Mouse (Mus musculus) kidney, embryonic 14.5 days (tissue): ENCODE measurements at regions not wholly inside any gene's neighbourhood (a gene's known extent, or its start where the extent isn't known, plus 50 kb on each side); places are given as distances from the start of the nearest gene placed in this dataset.

Experiments used
- ATAC-seq: fragments of 200-750 bp; cut with Nextera tagmentation; 2 replicates; pipeline ENCODE4 v1.8.0; 2017; ENCODE audit warnings: moderate number of reproducible peaks, mild to moderate bottlenecking, moderate TSS enrichment, moderate library complexity; ENCODE audit not compliant: low FRiP score, low TSS enrichment
- H3K27ac ChIP-seq: fragments of 300-500 bp; sonication (generic); 2 replicates; pipeline ENCODE4 v1.5.1; 2014; ENCODE audit warnings: low read depth, mild to moderate bottlenecking, low read length, moderate library complexity, mixed read lengths
- H3K27me3 ChIP-seq: fragments of 300-500 bp; sonication (generic); 2 replicates; pipeline ENCODE4 v1.6.1; 2014; ENCODE audit warnings: mild to moderate bottlenecking, low read length; ENCODE audit not compliant: control insufficient read depth, insufficient read depth
- H3K36me3 ChIP-seq: fragments of 300-500 bp; sonication (generic); 2 replicates; pipeline ENCODE4 v1.6.1; 2014; ENCODE audit warnings: low read length, mixed read lengths; ENCODE audit not compliant: control insufficient read depth, insufficient read depth
- H3K4me1 ChIP-seq: fragments of 300-500 bp; sonication (generic); 2 replicates; pipeline ENCODE4 v1.6.1; 2014; ENCODE audit warnings: low read length, mixed read lengths; ENCODE audit not compliant: control insufficient read depth, insufficient read depth
- H3K4me2 ChIP-seq: fragments of 300-500 bp; sonication (generic); replicated peaks from 2 replicates; pipeline ENCODE4 v1.6.1; 2014; ENCODE audit warnings: low read depth, mild to moderate bottlenecking, low read length
- H3K4me3 ChIP-seq: fragments of 300-500 bp; sonication (generic); 2 replicates; pipeline ENCODE4 v1.5.1; 2014; ENCODE audit warnings: mild to moderate bottlenecking, low read length
- H3K9ac ChIP-seq: fragments of 300-500 bp; sonication (generic); 2 replicates; pipeline ENCODE4 v1.6.1; 2014; ENCODE audit warnings: low read depth, mild to moderate bottlenecking, low read length, moderate library complexity
- H3K9me3 ChIP-seq: fragments of 300-500 bp; sonication (generic); 2 replicates; pipeline ENCODE4 v1.6.1; 2016; ENCODE audit warnings: low read length; ENCODE audit not compliant: control insufficient read depth
- WGBS: fragments of 180-500 bp; shearing (Covaris S2); extraction: QIAGEN DNeasy Blood & Tissue Kit; methylation state at CpG from one replicate; pipeline ENCODE4 v1.1.7; 2014; 5-methylcytosine and 5-hydroxymethylcytosine counted together

- WGBS = 80% methylated on average over 7 of the region's 7 CpGs
- H3K4me2 ChIP-seq = no peak overlapping the region
- no peaks in the 10 kb centered on the region for H3K4me1 ChIP-seq
- no peak for ATAC-seq
- no peak overlapping the region for H3K27ac ChIP-seq
- no peaks in the 10 kb centered on the region for H3K36me3 ChIP-seq
- H3K9ac ChIP-seq = no peak overlapping the region
- H3K9me3 ChIP-seq = no peaks in the 10 kb centered on the region
- no peaks in the 10 kb centered on the region for H3K27me3 ChIP-seq
- no peak overlapping the region for H3K4me3 ChIP-seq
Measured at GRCm38 (mm10) chr13:6340157-6340556, 207.8 kb upstream of the Pitrm1 start.

GRCm38 (mm10) chr13:6341102-6341737, 206.7 kb upstream of the Pitrm1 start:
- H3K4me2 ChIP-seq = no peak overlapping the region
- no peaks in the 10 kb centered on the region for H3K4me1 ChIP-seq
- WGBS = 84% methylated on average over 3 of the region's 3 CpGs
- no peak overlapping the region for H3K27ac ChIP-seq
- H3K27me3 ChIP-seq = no peaks in the 10 kb centered on the region
- no peak for ATAC-seq
- H3K9ac ChIP-seq = no peak overlapping the region
- H3K9me3 ChIP-seq = no peaks in the 10 kb centered on the region
- no peaks in the 10 kb centered on the region for H3K36me3 ChIP-seq
- H3K4me3 ChIP-seq = no peak overlapping the region

- Histone ChIP-seq H3K27me3 (no peaks in the 10 kb centered on the region), H3K36me3 (no peaks in the 10 kb centered on the region), H3K4me3 (no peak overlapping the region), H3K4me2 (no peak overlapping the region), H3K4me1 (no peaks in the 10 kb centered on the region), H3K27ac (no peak overlapping the region), H3K9ac (no peak overlapping the region), H3K9me3 (no peaks in the 10 kb centered on the region)
- no peak for ATAC-seq
- 93% methylated on average over 4 of the region's 4 CpGs for WGBS
Measured at GRCm38 (mm10) chr13:6365169-6365568, 182.8 kb upstream of the Pitrm1 start.

GRCm38 (mm10) chr13:6367661-6368060, 180.3 kb upstream of the Pitrm1 start:
- Histone ChIP-seq H3K4me2 (no peak overlapping the region), H3K36me3 (no peaks in the 10 kb centered on the region), H3K4me3 (no peak overlapping the region), H3K9me3 (no peaks in the 10 kb centered on the region), H3K4me1 (no peaks in the 10 kb centered on the region), H3K9ac (no peak overlapping the region), H3K27ac (no peak overlapping the region), H3K27me3 (no peaks in the 10 kb centered on the region)
- WGBS = 79% methylated on average over 1 of the region's 1 CpGs
- no peak for ATAC-seq

- H3K9me3 ChIP-seq = no peaks in the 10 kb centered on the region
- no peak overlapping the region for H3K9ac ChIP-seq
- H3K4me3 ChIP-seq = no peak overlapping the region
- 84% methylated on average over 3 of the region's 3 CpGs for WGBS
- no peaks in the 10 kb centered on the region for H3K4me1 ChIP-seq
- no peak overlapping the region for H3K4me2 ChIP-seq
- no peak for ATAC-seq
- no peaks in the 10 kb centered on the region for H3K36me3 ChIP-seq
- no peak overlapping the region for H3K27ac ChIP-seq
- H3K27me3 ChIP-seq = no peaks in the 10 kb centered on the region
Measured at GRCm38 (mm10) chr13:6374570-6375173, 173.3 kb upstream of the Pitrm1 start.

GRCm38 (mm10) chr13:6377919-6378318, 170.0 kb upstream of the Pitrm1 start:
- H3K9me3 ChIP-seq = no peaks in the 10 kb centered on the region
- H3K4me2 ChIP-seq = no peak overlapping the region
- WGBS = 92% methylated on average over 3 of the region's 3 CpGs
- H3K4me3 ChIP-seq = no peak overlapping the region
- H3K27me3 ChIP-seq = no peaks in the 10 kb centered on the region
- H3K4me1 ChIP-seq = no peaks in the 10 kb centered on the region
- H3K9ac ChIP-seq = no peak overlapping the region
- H3K36me3 ChIP-seq = no peaks in the 10 kb centered on the region
- H3K27ac ChIP-seq = no peak overlapping the region
- no peak for ATAC-seq

GRCm38 (mm10) chr13:6395562-6396223, 152.3 kb upstream of the Pitrm1 start:
- Histone ChIP-seq H3K4me1 (no peaks in the 10 kb centered on the region), H3K9ac (no peak overlapping the region), H3K27ac (no peak overlapping the region), H3K4me2 (no peak overlapping the region), H3K9me3 (no peaks in the 10 kb centered on the region), H3K36me3 (no peaks in the 10 kb centered on the region), H3K4me3 (no peak overlapping the region), H3K27me3 (no peaks in the 10 kb centered on the region)
- ATAC-seq = no peak
- 73% methylated on average over 5 of the region's 5 CpGs for WGBS

- Histone ChIP-seq H3K4me2 (no peak overlapping the region), H3K4me3 (no peak overlapping the region), H3K4me1 (no peaks in the 10 kb centered on the region), H3K27me3 (no peaks in the 10 kb centered on the region), H3K9me3 (no peaks in the 10 kb centered on the region), H3K36me3 (no peaks in the 10 kb centered on the region), H3K27ac (no peak overlapping the region), H3K9ac (no peak overlapping the region)
- no peak for ATAC-seq
- WGBS = 81% methylated on average over 1 of the region's 1 CpGs
Measured at GRCm38 (mm10) chr13:6397648-6398047, 150.3 kb upstream of the Pitrm1 start.

GRCm38 (mm10) chr13:6431821-6432220, 116.1 kb upstream of the Pitrm1 start:
- Histone ChIP-seq H3K4me3 (no peak overlapping the region), H3K4me1 (no peaks in the 10 kb centered on the region), H3K27me3 (no peaks in the 10 kb centered on the region), H3K36me3 (no peaks in the 10 kb centered on the region), H3K9me3 (no peaks in the 10 kb centered on the region), H3K27ac (no peak overlapping the region), H3K4me2 (no peak overlapping the region), H3K9ac (no peak overlapping the region)
- no peak for ATAC-seq
- WGBS = 64% methylated on average over 4 of the region's 4 CpGs
